Mouse (Mus musculus) thymus, adult 2 months (tissue): Measurements from ENCODE around the gene Golga7b. TPM values are rescaled to one million over a fixed set of nuclear protein-coding genes. Genes with fewer than 3 reads are reported as not detected.

ENCODE experiments used
- DNase-seq: peaks from one replicate; pipeline ENCODE4 v3.0.0; 2021
- H3K27ac ChIP-seq: fragments of 200-500 bp; 2 replicates; pipeline ENCODE4 v1.5.1; 2012; ENCODE audit warnings: low read length, control low read depth; ENCODE audit not compliant: control insufficient read depth, insufficient read depth
- H3K27me3 ChIP-seq: fragments of 200-500 bp; 2 replicates; pipeline ENCODE4 v1.6.1; 2012; ENCODE audit warnings: mild to moderate bottlenecking, low read length, moderate library complexity, mixed read lengths; ENCODE audit not compliant: control insufficient read depth, insufficient read depth
- H3K36me3 ChIP-seq: fragments of 200-500 bp; 2 replicates; pipeline ENCODE4 v1.6.1; 2012; ENCODE audit warnings: mild to moderate bottlenecking, low read length, moderate library complexity; ENCODE audit not compliant: control insufficient read depth, insufficient read depth
- H3K4me1 ChIP-seq: fragments of 200-500 bp; replicated peaks from 2 replicates; pipeline ENCODE4 v1.6.1; 2012; ENCODE audit warnings: low read length; ENCODE audit not compliant: control insufficient read depth, insufficient read depth
- H3K4me3 ChIP-seq: fragments of 200-500 bp; 2 replicates; pipeline ENCODE4 v1.5.1; 2012; ENCODE audit warnings: mild to moderate bottlenecking, low read length, control low read depth, moderate library complexity; ENCODE audit not compliant: control insufficient read depth, insufficient read depth
- CTCF ChIP-seq: fragments of 200-500 bp; IDR thresholded peaks from 2 replicates; pipeline ENCODE4 v1.5.1; 2012; ENCODE audit warnings: mild to moderate bottlenecking, control low read depth, low read length, moderate library complexity, borderline replicate concordance; ENCODE audit not compliant: control insufficient read depth, poor library complexity, insufficient read depth; ENCODE audit errors: extremely low read depth
- POLR2A ChIP-seq: fragments of 200-500 bp; IDR thresholded peaks from 2 replicates; pipeline ENCODE4 v1.6.1; 2012; ENCODE audit warnings: mild to moderate bottlenecking, low read length, control low read depth, moderate library complexity; ENCODE audit not compliant: control insufficient read depth, poor library complexity, insufficient read depth; ENCODE audit errors: extremely low read depth
- WGBS: fragments of 180-500 bp; shearing (Covaris S2); methylation state at CpG from one replicate; pipeline ENCODE4 v1.1.7; 2018; 5-methylcytosine and 5-hydroxymethylcytosine counted together
- polyA plus RNA-seq: library from polyadenylated mRNA; depleted of rRNA; stranded (reverse); fragments of >200 nt; gene quantifications from 2 replicates; pipeline ENCODE4 v1.2.3, GENCODE M21; 2012; rRNA removed

Golga7b gene
- polyA plus RNA-seq, 1 experiment = 0.84 TPM

GRCm38 (mm10) chr19:42317648-42318425, 70.5 kb downstream of the Golga7b start:
- H3K36me3 ChIP-seq = no peaks in the 10 kb centered on the region
- H3K4me1 ChIP-seq = no peaks in the 10 kb centered on the region
- no peaks in the 10 kb centered on the region for H3K27me3 ChIP-seq
- TF ChIP-seq CTCF (no peak), POLR2A (no peak)
- no peak overlapping the region for H3K4me3 ChIP-seq
- WGBS = 72% methylated on average over 18 of the region's 18 CpGs
- no peak for DNase-seq
- H3K27ac ChIP-seq = no peak overlapping the region

Other genes with a start within 250 kb of the Golga7b start
- gene Ankrd2, start 211.6 kb upstream of the Golga7b start, polyA plus RNA-seq = 0.20 TPM in 1 of 2 replicates, not detected in the other
- gene Hoga1, start 202.0 kb upstream of the Golga7b start, polyA plus RNA-seq = 0.84 and 1.2 TPM in 2 replicates
- 0.27 TPM in 1 of 2 replicates, not detected in the other for gene 4933411K16Rik, start 195.3 kb upstream of the Golga7b start, polyA plus RNA-seq
- 0.98 and 1.1 TPM in 2 replicates for gene Morn4, start 161.2 kb upstream of the Golga7b start, polyA plus RNA-seq
- gene Pi4k2a, start 157.1 kb upstream of the Golga7b start, polyA plus RNA-seq = 36.8 and 42.2 TPM in 2 replicates
- gene Avpi1, start 118.5 kb upstream of the Golga7b start, polyA plus RNA-seq = 13.0 and 15.9 TPM in 2 replicates
- 44.4 and 45.7 TPM in 2 replicates for gene Marveld1, start 100.2 kb upstream of the Golga7b start, polyA plus RNA-seq
- gene Zfyve27, start 83.6 kb upstream of the Golga7b start, polyA plus RNA-seq = 89.7 and 96.4 TPM in 2 replicates
- 2.0 and 2.4 TPM in 2 replicates for gene Sfrp5, start 45.3 kb upstream of the Golga7b start, polyA plus RNA-seq
- 0.64 and 1.1 TPM in 2 replicates for gene Crtac1, start 184.2 kb downstream of the Golga7b start, polyA plus RNA-seq